Mouse (Mus musculus) kidney, adult 18-20 months (tissue): ENCODE data around the gene Gabre.

Experiments
- DNase-seq: peaks from one replicate; pipeline ENCODE4 v3.0.0; 2021

The Gabre gene

GRCm38 (mm10) chrX:72274659-72275371 lies at the start of gene Gabre:
Gene Gabre, minus strand, starts transcription at chrX:72274803.
- peak; percentile 22 for DNase-seq

- no peak for DNase-seq
These were observed 23.2 kb upstream of the Gabre start for GRCm38 (mm10) chrX:72297812-72298211.

GRCm38 (mm10) chrX:72275372-72275663 lies 715 bp upstream of the Gabre start:
- DNase-seq: no peak

GRCm38 (mm10) chrX:72273966-72274658 lies 491 bp downstream of the Gabre start:
- DNase-seq: peak; percentile 4

- DNase-seq: no peak
These were observed 4.0 kb downstream of the Gabre start for GRCm38 (mm10) chrX:72270637-72271036.

- no peak for DNase-seq
These were observed 52.9 kb downstream of the Gabre start, which contains the start of gene Magea4 for GRCm38 (mm10) chrX:72221717-72222116. Gene Magea4, plus strand, starts transcription at chrX:72222017.
